Mouse (Mus musculus): ENCODE measurements around the gene Klk1b1. TPM values are rescaled to one million over a fixed set of nuclear protein-coding genes. Genes with fewer than 3 reads are reported as not detected.
"Not testable (repeated sequence)": the region's sequence is repeated elsewhere in the genome, so short reads cannot be mapped to it uniquely, and the experiment has no call there.

Gene Klk1b1
- polyA plus RNA-seq, 1 experiment from 2014 or later = not detected

GRCm38 (mm10) chr7:43975761-43976160, 9.2 kb downstream of the Klk1b1 start, which contains the start of gene Klk1b9:
TSS of gene Klk1b9 (plus strand) at chr7:43976061.
- WGBS = 75% methylated on average over 1 of the region's 1 CpGs
- not testable (repeated sequence) for ATAC-seq; H3K4me1 ChIP-seq (replicated peaks; ENCODE audit: control insufficient read depth, insufficient read depth, low read length); H3K27me3 ChIP-seq (replicated peaks; ENCODE audit: control insufficient read depth, insufficient read depth, low read length); H3K4me3 ChIP-seq (replicated peaks; ENCODE audit: low read length); H3K36me3 ChIP-seq (ENCODE audit: control insufficient read depth, insufficient read depth); H3K9ac ChIP-seq (replicated peaks; ENCODE audit: low read depth, low read length); H3K27ac ChIP-seq (ENCODE audit: low read length); H3K4me2 ChIP-seq (ENCODE audit: low read length); H3K9me3 ChIP-seq (ENCODE audit: control insufficient read depth, low read length)

GRCm38 (mm10) chr7:43985657-43986056, 19.1 kb downstream of the Klk1b1 start:
- Histone ChIP-seq H3K4me1 (replicated peaks; ENCODE audit: control insufficient read depth, insufficient read depth, low read length) (no peaks in the 10 kb centered on the region), H3K36me3 (ENCODE audit: control insufficient read depth, insufficient read depth) (no peaks in the 10 kb centered on the region), H3K27ac (ENCODE audit: low read length) (no peak overlapping the region), H3K9me3 (ENCODE audit: control insufficient read depth, low read length) (no peaks in the 10 kb centered on the region), H3K9ac (replicated peaks; ENCODE audit: low read depth, low read length) (no peak overlapping the region), H3K27me3 (replicated peaks; ENCODE audit: control insufficient read depth, insufficient read depth, low read length) (no peaks in the 10 kb centered on the region), H3K4me2 (ENCODE audit: low read length) (no peak overlapping the region), H3K4me3 (replicated peaks; ENCODE audit: low read length) (no peak overlapping the region)
- ATAC-seq = no peak

DNA sequence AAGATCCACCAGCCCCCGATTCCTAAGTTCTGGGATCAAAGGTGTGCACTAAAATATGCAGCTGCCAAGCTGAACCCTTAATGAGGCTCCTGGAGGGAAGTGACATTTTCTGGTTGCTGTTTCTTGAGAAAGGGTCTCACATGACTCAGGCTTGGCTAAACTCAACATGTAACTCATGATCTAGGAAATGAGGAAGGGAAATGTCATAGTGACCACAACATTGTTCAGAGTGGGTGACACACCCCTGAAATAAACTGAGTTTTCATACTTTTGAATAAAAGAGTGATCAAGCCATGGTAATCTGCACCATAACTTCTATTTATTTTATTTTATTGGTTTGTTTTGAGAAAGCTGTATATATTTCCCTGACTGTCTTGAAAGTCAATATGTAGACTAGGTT, 28.3 kb downstream of the Klk1b1 start:
- not testable (repeated sequence) for H3K9me3 ChIP-seq (ENCODE audit: control insufficient read depth, low read length); H3K36me3 ChIP-seq (ENCODE audit: control insufficient read depth, insufficient read depth); H3K4me1 ChIP-seq (replicated peaks; ENCODE audit: control insufficient read depth, insufficient read depth, low read length); H3K4me2 ChIP-seq (ENCODE audit: low read length); ATAC-seq; H3K9ac ChIP-seq (replicated peaks; ENCODE audit: low read depth, low read length); H3K27me3 ChIP-seq (replicated peaks; ENCODE audit: control insufficient read depth, insufficient read depth, low read length); H3K4me3 ChIP-seq (replicated peaks; ENCODE audit: low read length); H3K27ac ChIP-seq (ENCODE audit: low read length)
- 70% methylated on average over 1 of the region's 1 CpGs for WGBS

- 83% methylated on average over 4 of the region's 4 CpGs for WGBS
Observed at GRCm38 (mm10) chr7:43995577-43995976, 29.0 kb downstream of the Klk1b1 start, which contains the start of gene Klk1b11. TSS of gene Klk1b11 (plus strand) at chr7:43995877.

DNA sequence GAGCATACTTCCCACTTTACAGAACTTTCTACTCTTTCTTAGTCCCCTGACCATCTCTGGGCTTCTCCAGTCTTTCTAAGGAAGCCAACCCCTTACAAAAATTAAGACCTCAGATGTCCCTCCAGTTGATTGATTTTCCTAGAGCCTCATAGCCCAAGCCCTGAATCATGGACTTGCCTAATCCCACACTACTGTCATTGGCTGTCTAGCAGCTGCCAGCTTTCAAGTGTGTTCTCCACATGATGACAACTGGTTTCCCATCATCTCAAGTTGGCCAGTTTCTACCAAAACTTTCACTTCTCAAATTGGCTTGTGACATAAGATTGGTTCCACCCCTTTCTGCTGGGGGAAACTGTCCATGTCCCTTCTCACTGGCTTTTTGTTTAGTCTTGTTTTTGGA, 38.3 kb downstream of the Klk1b1 start:
- no peaks in the 10 kb centered on the region for H3K36me3 ChIP-seq (ENCODE audit: control insufficient read depth, insufficient read depth)
- H3K9me3 ChIP-seq (ENCODE audit: control insufficient read depth, low read length) = no peaks in the 10 kb centered on the region
- H3K27ac ChIP-seq (ENCODE audit: low read length) = no peak overlapping the region
- ATAC-seq = no peak
- no peak overlapping the region for H3K4me3 ChIP-seq (replicated peaks; ENCODE audit: low read length)
- no peaks in the 10 kb centered on the region for H3K27me3 ChIP-seq (replicated peaks; ENCODE audit: control insufficient read depth, insufficient read depth, low read length)
- no peak overlapping the region for H3K9ac ChIP-seq (replicated peaks; ENCODE audit: low read depth, low read length)
- H3K4me1 ChIP-seq (replicated peaks; ENCODE audit: control insufficient read depth, insufficient read depth, low read length) = no peaks in the 10 kb centered on the region
- no peak overlapping the region for H3K4me2 ChIP-seq (ENCODE audit: low read length)

More at GRCm38 (mm10) chr7:43995577-43995976, 29.0 kb downstream of the Klk1b1 start, which contains the start of gene Klk1b11:
- not testable (repeated sequence) for ATAC-seq; H3K9me3 ChIP-seq (ENCODE audit: control insufficient read depth, low read length); H3K27ac ChIP-seq (ENCODE audit: low read length); H3K4me1 ChIP-seq (replicated peaks; ENCODE audit: control insufficient read depth, insufficient read depth, low read length); H3K4me2 ChIP-seq (ENCODE audit: low read length); H3K9ac ChIP-seq (replicated peaks; ENCODE audit: low read depth, low read length); H3K4me3 ChIP-seq (replicated peaks; ENCODE audit: low read length); H3K27me3 ChIP-seq (replicated peaks; ENCODE audit: control insufficient read depth, insufficient read depth, low read length); H3K36me3 ChIP-seq (ENCODE audit: control insufficient read depth, insufficient read depth)

DNA sequence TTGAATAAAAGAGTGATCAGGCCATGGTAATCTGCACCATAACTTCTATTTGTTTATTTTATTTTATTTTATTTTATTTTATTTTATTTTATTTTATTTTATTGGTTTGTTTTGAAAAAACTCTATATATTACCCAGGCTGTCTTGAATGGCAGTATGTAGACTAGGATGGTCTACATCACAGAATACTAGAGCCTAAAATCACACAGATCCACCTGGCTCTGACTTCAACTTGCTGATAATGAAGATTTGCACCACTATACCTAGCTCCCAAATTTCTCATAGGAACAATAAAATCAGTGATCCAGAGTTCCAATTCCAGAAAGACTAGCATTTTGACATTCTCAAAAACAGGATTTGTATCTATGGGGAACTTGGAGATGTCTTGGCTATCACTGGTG, 45.3 kb downstream of the Klk1b1 start, which contains the start of gene Klk1b26:
TSS of gene Klk1b26 (plus strand) at position 301 of the 400 bp plus-strand sequence.
- H3K9ac ChIP-seq (replicated peaks; ENCODE audit: low read depth, low read length); ATAC-seq; H3K27me3 ChIP-seq (replicated peaks; ENCODE audit: control insufficient read depth, insufficient read depth, low read length); H3K4me3 ChIP-seq (replicated peaks; ENCODE audit: low read length); H3K4me1 ChIP-seq (replicated peaks; ENCODE audit: control insufficient read depth, insufficient read depth, low read length); H3K4me2 ChIP-seq (ENCODE audit: low read length); H3K36me3 ChIP-seq (ENCODE audit: control insufficient read depth, insufficient read depth); H3K9me3 ChIP-seq (ENCODE audit: control insufficient read depth, low read length); H3K27ac ChIP-seq (ENCODE audit: low read length): not testable (repeated sequence)

GRCm38 (mm10) chr7:44014666-44015065, 48.1 kb downstream of the Klk1b1 start:
- not testable (repeated sequence) for H3K27ac ChIP-seq (ENCODE audit: low read length); H3K36me3 ChIP-seq (ENCODE audit: control insufficient read depth, insufficient read depth); H3K27me3 ChIP-seq (replicated peaks; ENCODE audit: control insufficient read depth, insufficient read depth, low read length); H3K9me3 ChIP-seq (ENCODE audit: control insufficient read depth, low read length); H3K4me3 ChIP-seq (replicated peaks; ENCODE audit: low read length); H3K9ac ChIP-seq (replicated peaks; ENCODE audit: low read depth, low read length); H3K4me1 ChIP-seq (replicated peaks; ENCODE audit: control insufficient read depth, insufficient read depth, low read length); ATAC-seq; H3K4me2 ChIP-seq (ENCODE audit: low read length)
- 81% methylated on average over 6 of the region's 6 CpGs for WGBS

DNA sequence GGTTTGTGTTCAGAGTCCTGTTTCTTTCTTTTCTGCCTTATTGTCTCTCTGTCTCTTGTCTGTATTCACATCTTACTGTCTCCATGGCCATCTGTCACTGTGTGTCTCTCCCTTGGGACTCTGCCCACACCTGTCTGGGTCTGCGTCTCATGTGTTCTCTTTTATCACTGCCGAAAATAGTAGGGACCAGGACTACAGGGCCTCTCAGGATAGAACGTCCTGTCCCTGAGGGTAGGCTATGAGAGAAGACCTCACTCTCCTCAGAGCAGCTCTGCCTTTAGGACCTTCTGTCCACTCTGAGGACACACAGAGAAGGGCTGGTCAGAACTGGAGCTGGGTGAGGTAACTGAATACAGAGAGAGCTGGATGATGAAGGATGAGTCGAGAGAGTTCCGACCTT, 48.5 kb downstream of the Klk1b1 start:
- no peak overlapping the region for H3K9ac ChIP-seq (replicated peaks; ENCODE audit: low read depth, low read length)
- no peak overlapping the region for H3K4me2 ChIP-seq (ENCODE audit: low read length)
- H3K4me3 ChIP-seq (replicated peaks; ENCODE audit: low read length) = no peak overlapping the region
- H3K4me1 ChIP-seq (replicated peaks; ENCODE audit: control insufficient read depth, insufficient read depth, low read length) = no peaks in the 10 kb centered on the region
- 94% methylated on average over 5 of the region's 5 CpGs for WGBS
- H3K9me3 ChIP-seq (ENCODE audit: control insufficient read depth, low read length) = no peaks in the 10 kb centered on the region
- no peaks in the 10 kb centered on the region for H3K27me3 ChIP-seq (replicated peaks; ENCODE audit: control insufficient read depth, insufficient read depth, low read length)
- no peak for ATAC-seq
- H3K27ac ChIP-seq (ENCODE audit: low read length) = no peak overlapping the region
- no peaks in the 10 kb centered on the region for H3K36me3 ChIP-seq (ENCODE audit: control insufficient read depth, insufficient read depth)

Measured in forebrain, embryonic 16.5 days (tissue).